Mouse (Mus musculus) 3T3-L1 (cell line): ENCODE data around the gene Rab8a.

Experiments used
- DNase-seq: peaks from one replicate; pipeline ENCODE4 v3.0.0-alpha.2; 2015; ENCODE audit warnings: low read depth, low spot score

Gene Rab8a

GRCm38 (mm10) chr8:72211846-72212245, 50.8 kb downstream of the Rab8a start:
- no peak for DNase-seq

- no peak for DNase-seq
Measured at GRCm38 (mm10) chr8:72212751-72213150, 51.8 kb downstream of the Rab8a start, which contains the start of gene Cib3. Gene Cib3 (minus strand): TSS chr8:72212837.

GRCm38 (mm10) chr8:72213536-72213935, 52.5 kb downstream of the Rab8a start, which contains the start of gene Gm11034:
Gene Gm11034 (minus strand): TSS chr8:72213636.
- DNase-seq: no peak

- DNase-seq: no peak
Measured at GRCm38 (mm10) chr8:72215060-72215459, 54.1 kb downstream of the Rab8a start.

GRCm38 (mm10) chr8:72215871-72216270, 54.9 kb downstream of the Rab8a start:
- DNase-seq: no peak

- DNase-seq: no peak
Measured at GRCm38 (mm10) chr8:72218781-72219540, 58.0 kb downstream of the Rab8a start.

GRCm38 (mm10) chr8:72219541-72220363, 58.8 kb downstream of the Rab8a start, which contains the start of gene Fam32a:
Gene Fam32a (plus strand): TSS chr8:72219730.
- DNase-seq: peak; percentile 86

GRCm38 (mm10) chr8:72220758-72221157, 59.8 kb downstream of the Rab8a start:
- DNase-seq: no peak

- no peak for DNase-seq
Measured at GRCm38 (mm10) chr8:72222656-72223055, 61.7 kb downstream of the Rab8a start.
